Mouse (Mus musculus): ENCODE results near the gene LTO1. TPM values are rescaled to one million over a fixed set of nuclear protein-coding genes. Genes with fewer than 3 reads are reported as not detected.

The LTO1 gene
- polyA plus RNA-seq, 1 experiment from 2014 or later, result 21.4 TPM

GRCm38 (mm10) chr7:144940003-144940571 is 25.2 kb downstream of the LTO1 start:
- peak; percentile 22; the same call in 1 of the 2 replicates for ATAC-seq (ENCODE audit: insufficient number of reproducible peaks, low FRiP score)
- Histone ChIP-seq H3K9ac (peak overlapping the region; percentile 88), H3K4me1 (replicated peaks) (peaks cover 43% of the 10 kb centered on the region), H3K27me3 (replicated peaks) (no peaks in the 10 kb centered on the region), H3K27ac (ENCODE audit: poor library complexity, severe bottlenecking) (peak overlapping the region; percentile 95), H3K4me2 (peak overlapping the region; percentile 96), H3K9me3 (replicated peaks) (no peaks in the 10 kb centered on the region), H3K4me3 (peak overlapping the region; percentile 67), H3K36me3 (peaks cover 23% of the 10 kb centered on the region)
- 0% methylated on average over 22 of the region's 22 CpGs for WGBS

- H3K4me2 ChIP-seq, result peak overlapping the region; percentile 96
- no peak for ATAC-seq (ENCODE audit: insufficient number of reproducible peaks, low FRiP score)
- H3K4me3 ChIP-seq, result peak overlapping the region; percentile 67
- H3K27ac ChIP-seq (ENCODE audit: poor library complexity, severe bottlenecking), result peak overlapping the region; percentile 95
- under 1% methylated on average over 11 of the region's 11 CpGs for WGBS
- H3K27me3 ChIP-seq (replicated peaks), result no peaks in the 10 kb centered on the region
- H3K36me3 ChIP-seq, result peaks cover 18% of the 10 kb centered on the region
- peaks cover 43% of the 10 kb centered on the region for H3K4me1 ChIP-seq (replicated peaks)
- peak overlapping the region; percentile 88 for H3K9ac ChIP-seq
- H3K9me3 ChIP-seq (replicated peaks), result no peaks in the 10 kb centered on the region
Observed at GRCm38 (mm10) chr7:144940585-144940984, 25.7 kb downstream of the LTO1 start.

- H3K9me3 ChIP-seq (replicated peaks), result no peaks in the 10 kb centered on the region
- peak overlapping the region; percentile 67 for H3K4me3 ChIP-seq
- H3K27ac ChIP-seq (ENCODE audit: poor library complexity, severe bottlenecking), result peak overlapping the region; percentile 95
- peaks cover 10% of the 10 kb centered on the region for H3K36me3 ChIP-seq
- peaks cover 36% of the 10 kb centered on the region for H3K4me1 ChIP-seq (replicated peaks)
- H3K9ac ChIP-seq, result peak overlapping the region; percentile 74
- under 1% methylated on average over 39 of the region's 39 CpGs for WGBS
- peak overlapping the region; percentile 96 for H3K4me2 ChIP-seq
- ATAC-seq (ENCODE audit: insufficient number of reproducible peaks, low FRiP score), result peak; percentile 69
- H3K27me3 ChIP-seq (replicated peaks), result no peaks in the 10 kb centered on the region
Observed at GRCm38 (mm10) chr7:144941242-144941831, 26.4 kb downstream of the LTO1 start.

- ATAC-seq (ENCODE audit: insufficient number of reproducible peaks, low FRiP score), result no peak
Observed at GRCm38 (mm10) chr7:144942071-144942743, 27.3 kb downstream of the LTO1 start.

GRCm38 (mm10) chr7:144942744-144943135 is 27.8 kb downstream of the LTO1 start:
- Histone ChIP-seq H3K9ac (peak overlapping the region; percentile 70), H3K4me3 (peak overlapping the region; percentile 67), H3K27ac (ENCODE audit: poor library complexity, severe bottlenecking) (peak overlapping the region; percentile 58), H3K9me3 (replicated peaks) (no peaks in the 10 kb centered on the region), H3K4me2 (peak overlapping the region; percentile 96), H3K27me3 (replicated peaks) (no peaks in the 10 kb centered on the region), H3K36me3 (no peaks in the 10 kb centered on the region), H3K4me1 (replicated peaks) (peaks cover 28% of the 10 kb centered on the region)
- no peak for ATAC-seq (ENCODE audit: insufficient number of reproducible peaks, low FRiP score)
- 1% methylated on average over 20 of the region's 20 CpGs for WGBS

More at GRCm38 (mm10) chr7:144942071-144942743, 27.3 kb downstream of the LTO1 start:
- peak overlapping the region; percentile 96 for H3K4me2 ChIP-seq
- H3K4me3 ChIP-seq, result peak overlapping the region; percentile 67
- H3K36me3 ChIP-seq, result peaks cover 1% of the 10 kb centered on the region
- WGBS, result under 1% methylated on average over 35 of the region's 35 CpGs
- peak overlapping the region; percentile 95 for H3K27ac ChIP-seq (ENCODE audit: poor library complexity, severe bottlenecking)
- H3K4me1 ChIP-seq (replicated peaks), result peaks cover 28% of the 10 kb centered on the region
- peak overlapping the region; percentile 70 for H3K9ac ChIP-seq
- H3K9me3 ChIP-seq (replicated peaks), result no peaks in the 10 kb centered on the region
- no peaks in the 10 kb centered on the region for H3K27me3 ChIP-seq (replicated peaks)

GRCm38 (mm10) chr7:144943254-144943653 is 28.4 kb downstream of the LTO1 start:
- under 1% methylated on average over 45 of the region's 45 CpGs for WGBS
- H3K27me3 ChIP-seq (replicated peaks), result no peaks in the 10 kb centered on the region
- H3K27ac ChIP-seq (ENCODE audit: poor library complexity, severe bottlenecking), result peak overlapping the region; percentile 58
- peak overlapping the region; percentile 96 for H3K4me2 ChIP-seq
- H3K9me3 ChIP-seq (replicated peaks), result no peaks in the 10 kb centered on the region
- H3K4me3 ChIP-seq, result peak overlapping the region; percentile 67
- no peaks in the 10 kb centered on the region for H3K36me3 ChIP-seq
- H3K9ac ChIP-seq, result peak overlapping the region; percentile 70
- ATAC-seq (ENCODE audit: insufficient number of reproducible peaks, low FRiP score), result peak; percentile 40
- H3K4me1 ChIP-seq (replicated peaks), result peaks cover 28% of the 10 kb centered on the region

GRCm38 (mm10) chr7:144958509-144959395 is 43.9 kb downstream of the LTO1 start:
- WGBS, result 44% methylated on average over 12 of the region's 12 CpGs
- Histone ChIP-seq H3K36me3 (no peaks in the 10 kb centered on the region), H3K9ac (no peak overlapping the region), H3K9me3 (replicated peaks) (no peaks in the 10 kb centered on the region), H3K27me3 (replicated peaks) (no peaks in the 10 kb centered on the region), H3K4me2 (no peak overlapping the region), H3K4me1 (replicated peaks) (peaks cover 21% of the 10 kb centered on the region), H3K27ac (ENCODE audit: poor library complexity, severe bottlenecking) (0 out of 2 replicates have a peak overlapping the region, but pooled peaks have one; percentile 24), H3K4me3 (no peak overlapping the region)
- ATAC-seq (ENCODE audit: insufficient number of reproducible peaks, low FRiP score), result no peak

- H3K9ac ChIP-seq, result no peak overlapping the region
- no peak overlapping the region for H3K4me3 ChIP-seq
- WGBS, result 96% methylated on average over 1 of the region's 1 CpGs
- no peak overlapping the region for H3K4me2 ChIP-seq
- H3K36me3 ChIP-seq, result no peaks in the 10 kb centered on the region
- H3K27me3 ChIP-seq (replicated peaks), result no peaks in the 10 kb centered on the region
- no peaks in the 10 kb centered on the region for H3K9me3 ChIP-seq (replicated peaks)
- no peak overlapping the region for H3K27ac ChIP-seq (ENCODE audit: poor library complexity, severe bottlenecking)
- ATAC-seq (ENCODE audit: insufficient number of reproducible peaks, low FRiP score), result no peak
- peaks cover 8% of the 10 kb centered on the region for H3K4me1 ChIP-seq (replicated peaks)
Observed at GRCm38 (mm10) chr7:144963911-144964310, 49.0 kb downstream of the LTO1 start.

GRCm38 (mm10) chr7:144964316-144964715 is 49.4 kb downstream of the LTO1 start:
- H3K4me1 ChIP-seq (replicated peaks), result 0 out of 2 replicates have a peak, but pooled peaks cover 6% of the 10 kb centered on the region
- H3K9me3 ChIP-seq (replicated peaks), result no peaks in the 10 kb centered on the region
- no peaks in the 10 kb centered on the region for H3K27me3 ChIP-seq (replicated peaks)
- H3K4me3 ChIP-seq, result no peak overlapping the region
- ATAC-seq (ENCODE audit: insufficient number of reproducible peaks, low FRiP score), result no peak
- H3K4me2 ChIP-seq, result no peak overlapping the region
- 68% methylated on average over 4 of the region's 4 CpGs for WGBS
- H3K36me3 ChIP-seq, result no peaks in the 10 kb centered on the region
- no peak overlapping the region for H3K27ac ChIP-seq (ENCODE audit: poor library complexity, severe bottlenecking)
- no peak overlapping the region for H3K9ac ChIP-seq

- Histone ChIP-seq H3K4me2 (no peak overlapping the region), H3K27ac (ENCODE audit: poor library complexity, severe bottlenecking) (no peak overlapping the region), H3K9ac (no peak overlapping the region), H3K27me3 (replicated peaks) (peaks cover 7% of the 10 kb centered on the region; the same call in 1 of the 2 replicates), H3K9me3 (replicated peaks) (no peaks in the 10 kb centered on the region), H3K36me3 (no peaks in the 10 kb centered on the region), H3K4me3 (no peak overlapping the region), H3K4me1 (replicated peaks) (0 out of 2 replicates have a peak, but pooled peaks cover under 1% of the 10 kb centered on the region)
- WGBS, result 72% methylated on average over 5 of the region's 5 CpGs
- no peak for ATAC-seq (ENCODE audit: insufficient number of reproducible peaks, low FRiP score)
Observed at GRCm38 (mm10) chr7:144965893-144966292, 51.0 kb downstream of the LTO1 start.

All from heart, embryonic 12.5 days (tissue).